Mouse (Mus musculus) intestine, postnatal 0 days (tissue): ENCODE results near the gene Ccdc80. TPM values are rescaled to one million over a fixed set of nuclear protein-coding genes. Genes with fewer than 3 reads are reported as not detected.
A peak's percentile ranks its signal among the peaks of the same experiment; 100 is the strongest.

Experiments
- ATAC-seq: fragments of 200-750 bp; cut with Nextera tagmentation; 2 replicates; pipeline ENCODE4 v1.8.0; 2017; ENCODE audit warnings: mild to moderate bottlenecking, moderate TSS enrichment, moderate library complexity
- H3K27ac ChIP-seq: fragments of 300-500 bp; sonication (generic); 2 replicates; pipeline ENCODE4 v1.5.1; 2014; ENCODE audit warnings: mild to moderate bottlenecking, low read depth, low read length, moderate library complexity
- H3K27me3 ChIP-seq: fragments of 300-500 bp; sonication (generic); replicated peaks from 2 replicates; pipeline ENCODE4 v1.6.1; 2014; ENCODE audit warnings: low read length, mixed read lengths; ENCODE audit not compliant: control insufficient read depth, insufficient read depth
- H3K36me3 ChIP-seq: fragments of 300-500 bp; sonication (generic); 2 replicates; pipeline ENCODE4 v1.6.1; 2014; ENCODE audit warnings: mild to moderate bottlenecking, moderate library complexity; ENCODE audit not compliant: control insufficient read depth, insufficient read depth
- H3K4me1 ChIP-seq: fragments of 300-500 bp; sonication (generic); replicated peaks from 2 replicates; pipeline ENCODE4 v1.6.1; 2014; ENCODE audit warnings: antibody characterized with exemption, low read length, mixed read lengths; ENCODE audit not compliant: control insufficient read depth, insufficient read depth
- H3K4me2 ChIP-seq: fragments of 300-500 bp; sonication (generic); replicated peaks from 2 replicates; pipeline ENCODE4 v1.6.1; 2014; ENCODE audit warnings: low read depth, mild to moderate bottlenecking, moderate library complexity
- H3K4me3 ChIP-seq: fragments of 300-500 bp; sonication (generic); 2 replicates; pipeline ENCODE4 v1.5.1; 2014; ENCODE audit warnings: low read depth, low read length
- H3K9ac ChIP-seq: fragments of 300-500 bp; sonication (generic); 2 replicates; pipeline ENCODE4 v1.6.1; 2014; ENCODE audit warnings: mild to moderate bottlenecking, low read depth, low read length
- H3K9me3 ChIP-seq: fragments of 300-500 bp; sonication (generic); 2 replicates; pipeline ENCODE4 v1.6.1; 2016; ENCODE audit warnings: mixed run types; ENCODE audit not compliant: control insufficient read depth
- CTCF ChIP-seq: sonication (generic); IDR thresholded peaks from 2 replicates; pipeline ENCODE4 v1.5.1; 2016; ENCODE audit warnings: low read depth, mild to moderate bottlenecking, control low read depth, antibody characterized with exemption, moderate library complexity
- WGBS: fragments of 180-500 bp; shearing (Covaris S2); extraction: QIAGEN DNeasy Blood & Tissue Kit; methylation state at CpG from one replicate; pipeline ENCODE4 v1.1.7; 2014; 5-methylcytosine and 5-hydroxymethylcytosine counted together
- polyA plus RNA-seq: library from polyadenylated mRNA; unstranded; fragments of >200 nt; fragmentation: Nextera tagmentation; extraction: Ambion mirVana; gene quantifications from 2 replicates; pipeline ENCODE4 v1.2.1, GENCODE M21; 2015

Gene Ccdc80
- polyA plus RNA-seq, 1 experiment from 2014 or later = 37.2 TPM

GRCm38 (mm10) chr16:45122571-45122970 lies 29.4 kb downstream of the Ccdc80 start:
- ATAC-seq = no peak
- Histone ChIP-seq H3K27ac (no peak overlapping the region), H3K36me3 (no peaks in the 10 kb centered on the region), H3K27me3 (no peaks in the 10 kb centered on the region), H3K4me2 (no peak overlapping the region), H3K9ac (no peak overlapping the region), H3K9me3 (no peaks in the 10 kb centered on the region), H3K4me1 (no peaks in the 10 kb centered on the region), H3K4me3 (no peak overlapping the region)
- WGBS = 71% methylated on average over 5 of the region's 5 CpGs
- peak; percentile 62 for TF ChIP-seq CTCF

DNA sequence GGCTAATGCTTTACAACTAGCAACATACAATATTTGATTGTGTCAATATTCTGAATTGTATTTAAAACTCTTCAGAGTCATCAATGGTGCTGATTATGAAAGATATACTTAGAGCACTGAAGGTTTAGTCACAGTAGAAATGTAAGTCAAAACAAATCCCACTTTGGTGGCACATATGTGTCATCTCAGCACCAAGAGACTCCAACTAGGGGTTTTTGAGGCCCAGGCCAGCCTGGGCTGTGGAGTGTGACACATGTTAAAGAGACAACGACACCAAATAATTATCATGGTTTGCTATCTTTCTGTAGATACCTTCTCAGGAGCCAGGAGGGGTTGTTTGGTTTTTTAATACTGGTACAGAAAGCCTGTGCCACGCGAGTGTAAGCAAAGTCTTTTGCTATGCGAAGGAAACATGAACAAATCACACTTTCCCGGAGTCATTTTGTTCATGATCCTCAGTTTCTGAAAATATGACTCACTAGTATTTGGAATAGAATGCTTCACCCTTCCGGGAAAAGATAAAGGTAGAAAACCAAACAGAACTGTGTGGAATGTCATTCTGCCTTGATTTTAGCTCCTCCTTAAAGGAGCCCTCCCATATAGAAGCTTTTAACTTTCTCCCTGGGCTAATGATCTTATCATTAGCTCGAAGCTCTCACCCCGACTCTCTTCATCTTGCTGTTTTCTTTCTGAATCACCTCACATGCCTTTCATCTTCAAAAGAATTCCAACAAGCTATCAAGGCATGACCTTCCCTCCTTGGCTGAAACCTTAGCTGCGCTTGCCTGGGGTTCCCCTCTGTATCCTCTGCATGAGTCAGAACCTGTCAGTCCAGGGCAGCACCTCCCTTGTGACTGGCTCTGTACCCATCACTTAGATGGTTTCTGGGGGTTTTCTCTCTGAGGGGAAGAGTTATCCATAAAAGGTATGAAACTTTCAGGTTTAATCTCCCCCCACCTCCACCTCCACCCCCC lies 31.3 kb downstream of the Ccdc80 start:
- Histone ChIP-seq H3K9me3 (no peaks in the 10 kb centered on the region), H3K27ac (no peak overlapping the region), H3K4me3 (no peak overlapping the region), H3K27me3 (no peaks in the 10 kb centered on the region), H3K36me3 (no peaks in the 10 kb centered on the region), H3K4me1 (no peaks in the 10 kb centered on the region), H3K4me2 (no peak overlapping the region), H3K9ac (no peak overlapping the region)
- WGBS = 47% methylated on average over 9 of the region's 9 CpGs
- no peak for ATAC-seq
- no peak for TF ChIP-seq CTCF

- Histone ChIP-seq H3K4me1 (no peaks in the 10 kb centered on the region), H3K9ac (no peak overlapping the region), H3K4me3 (no peak overlapping the region), H3K4me2 (no peak overlapping the region), H3K27ac (no peak overlapping the region), H3K27me3 (no peaks in the 10 kb centered on the region), H3K36me3 (no peaks in the 10 kb centered on the region), H3K9me3 (no peaks in the 10 kb centered on the region)
- no peak for TF ChIP-seq CTCF
- 84% methylated on average over 2 of the region's 2 CpGs for WGBS
- no peak for ATAC-seq
These were observed 34.9 kb downstream of the Ccdc80 start for GRCm38 (mm10) chr16:45127936-45128710.

DNA sequence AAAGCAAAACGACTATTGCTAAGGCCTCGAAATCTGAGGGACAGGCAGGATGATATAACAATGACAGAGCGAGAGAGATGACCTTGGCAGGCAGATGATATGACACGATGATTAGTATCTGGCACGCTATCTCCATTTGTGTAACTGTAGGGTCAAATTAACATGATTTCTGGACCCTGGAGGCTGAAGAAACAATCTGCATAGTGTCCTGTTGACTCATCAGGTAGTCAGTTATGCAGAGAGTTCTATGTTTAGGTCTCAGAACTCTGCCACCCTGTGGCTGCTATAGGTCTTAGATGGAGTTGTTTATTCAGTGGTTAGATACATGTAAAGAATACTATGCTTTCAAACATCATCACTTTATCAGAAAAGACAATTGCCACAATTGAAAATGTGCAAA lies 48.5 kb downstream of the Ccdc80 start:
- no peaks in the 10 kb centered on the region for H3K27me3 ChIP-seq
- no peak overlapping the region for H3K4me2 ChIP-seq
- H3K36me3 ChIP-seq = peaks cover 45% of the 10 kb centered on the region
- WGBS = 90% methylated on average over 5 of the region's 5 CpGs
- H3K9me3 ChIP-seq = no peaks in the 10 kb centered on the region
- no peak overlapping the region for H3K4me3 ChIP-seq
- H3K27ac ChIP-seq = no peak overlapping the region
- TF ChIP-seq CTCF = peak; percentile 40
- no peaks in the 10 kb centered on the region for H3K4me1 ChIP-seq
- no peak for ATAC-seq
- no peak overlapping the region for H3K9ac ChIP-seq

GRCm38 (mm10) chr16:45142565-45142964 lies 49.4 kb downstream of the Ccdc80 start:
- peaks cover 53% of the 10 kb centered on the region for H3K36me3 ChIP-seq
- no peak overlapping the region for H3K9ac ChIP-seq
- peak; percentile 47 for TF ChIP-seq CTCF
- H3K4me3 ChIP-seq = no peak overlapping the region
- WGBS = 93% methylated on average over 5 of the region's 5 CpGs
- no peak overlapping the region for H3K4me2 ChIP-seq
- no peaks in the 10 kb centered on the region for H3K9me3 ChIP-seq
- no peak for ATAC-seq
- no peak overlapping the region for H3K27ac ChIP-seq
- no peaks in the 10 kb centered on the region for H3K4me1 ChIP-seq
- no peaks in the 10 kb centered on the region for H3K27me3 ChIP-seq

GRCm38 (mm10) chr16:45145119-45145518 lies 51.9 kb downstream of the Ccdc80 start:
- no peak for ATAC-seq
- 74% methylated on average over 6 of the region's 6 CpGs for whole genome bisulfite sequencing
- no peak for TF ChIP-seq CTCF

More at GRCm38 (mm10) chr16:45145119-45145518, 51.9 kb downstream of the Ccdc80 start:
- Histone ChIP-seq H3K9ac (no peak overlapping the region), H3K9me3 (no peaks in the 10 kb centered on the region), H3K27ac (no peak overlapping the region), H3K4me3 (no peak overlapping the region), H3K27me3 (no peaks in the 10 kb centered on the region), H3K4me1 (no peaks in the 10 kb centered on the region), H3K36me3 (peaks cover 61% of the 10 kb centered on the region), H3K4me2 (no peak overlapping the region)
